Mouse (Mus musculus) midbrain, embryonic 11.5 days (tissue): ENCODE measurements at regions not wholly inside any gene's neighbourhood (a gene's known extent, or its start where the extent isn't known, plus 50 kb on each side); places are given as distances from the start of the nearest gene placed in this dataset.

Experiments used
- ATAC-seq: fragments of 200-750 bp; cut with Nextera tagmentation; 2 replicates; pipeline ENCODE4 v1.8.0; 2017; ENCODE audit warnings: moderate TSS enrichment, moderate library complexity; ENCODE audit not compliant: low FRiP score
- DNase-seq: peaks from one replicate; pipeline ENCODE4 v3.0.0; 2015; ENCODE audit warnings: low spot score; ENCODE audit errors: missing footprints
- H3K27ac ChIP-seq: fragments of 300-500 bp; sonication (generic); 2 replicates; pipeline ENCODE4 v1.5.1; 2014; ENCODE audit warnings: low read depth, low read length
- H3K27me3 ChIP-seq: fragments of 300-500 bp; sonication (generic); 2 replicates; pipeline ENCODE4 v1.6.1; 2014; ENCODE audit warnings: mild to moderate bottlenecking, low read length, moderate library complexity, mixed read lengths; ENCODE audit not compliant: control insufficient read depth, insufficient read depth
- H3K36me3 ChIP-seq: fragments of 300-500 bp; sonication (generic); 2 replicates; pipeline ENCODE4 v1.6.1; 2014; ENCODE audit warnings: mild to moderate bottlenecking, low read length, moderate library complexity, mixed read lengths; ENCODE audit not compliant: control insufficient read depth, insufficient read depth
- H3K4me1 ChIP-seq: fragments of 300-500 bp; sonication (generic); 2 replicates; pipeline ENCODE4 v1.6.1; 2014; ENCODE audit warnings: low read length; ENCODE audit not compliant: control insufficient read depth, insufficient read depth
- H3K4me2 ChIP-seq: fragments of 300-500 bp; sonication (generic); 2 replicates; pipeline ENCODE4 v1.6.1; 2014; ENCODE audit warnings: mild to moderate bottlenecking, moderate library complexity
- H3K4me3 ChIP-seq: fragments of 300-500 bp; sonication (generic); 2 replicates; pipeline ENCODE4 v1.5.1; 2014; ENCODE audit warnings: low read depth, low read length
- H3K9ac ChIP-seq: fragments of 300-500 bp; sonication (generic); 2 replicates; pipeline ENCODE4 v1.6.1; 2014; ENCODE audit warnings: low read length
- H3K9me3 ChIP-seq: fragments of 300-500 bp; sonication (generic); 2 replicates; pipeline ENCODE4 v1.6.1; 2016; ENCODE audit warnings: low read length; ENCODE audit not compliant: control insufficient read depth
- WGBS: fragments of 180-500 bp; shearing (Covaris S2); extraction: QIAGEN DNeasy Blood & Tissue Kit; methylation state at CpG from one replicate; pipeline ENCODE4 v1.1.7; 2014; 5-methylcytosine and 5-hydroxymethylcytosine counted together

- WGBS: 47% methylated on average over 1 of the region's 1 CpGs
- Histone ChIP-seq H3K27ac (no peak overlapping the region), H3K36me3 (no peaks in the 10 kb centered on the region), H3K4me2 (no peak overlapping the region), H3K4me3 (no peak overlapping the region), H3K9me3 (no peaks in the 10 kb centered on the region), H3K4me1 (no peaks in the 10 kb centered on the region), H3K27me3 (no peaks in the 10 kb centered on the region), H3K9ac (no peak overlapping the region)
- DNase-seq: no peak
- no peak for ATAC-seq
Observed at GRCm38 (mm10) chr4:105394366-105394765, 237.2 kb downstream of the Plpp3 start.

GRCm38 (mm10) chr4:105397451-105397850, 240.3 kb downstream of the Plpp3 start:
- Histone ChIP-seq H3K27ac (no peak overlapping the region), H3K9ac (no peak overlapping the region), H3K4me3 (no peak overlapping the region), H3K27me3 (no peaks in the 10 kb centered on the region), H3K4me2 (no peak overlapping the region), H3K9me3 (no peaks in the 10 kb centered on the region), H3K36me3 (no peaks in the 10 kb centered on the region), H3K4me1 (no peaks in the 10 kb centered on the region)
- peak; percentile 28 for DNase-seq
- ATAC-seq: no peak
- WGBS: 79% methylated on average over 2 of the region's 2 CpGs

DNA sequence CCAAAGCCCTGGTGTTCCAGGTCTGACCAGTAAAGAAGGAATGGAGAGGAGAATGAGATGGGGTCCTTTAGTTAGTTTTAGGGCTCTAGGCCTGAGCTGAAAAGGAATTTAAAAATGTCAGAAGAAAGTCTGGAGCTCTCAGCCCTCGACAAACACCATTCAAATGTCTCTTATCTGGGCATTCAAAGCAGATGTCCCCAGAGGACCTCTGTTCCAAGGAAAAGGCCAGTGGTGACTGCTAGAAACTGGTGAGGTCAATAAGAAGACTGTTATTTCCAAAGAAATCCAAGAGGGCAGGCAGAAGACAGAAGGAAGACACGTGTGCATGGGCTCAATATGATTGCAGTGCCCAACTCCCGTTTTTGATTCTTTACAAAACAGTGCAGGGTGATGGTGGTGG, 244.9 kb downstream of the Plpp3 start:
- ATAC-seq (no peak), DNase-seq (no peak)
- Histone ChIP-seq H3K9me3 (no peaks in the 10 kb centered on the region), H3K4me3 (no peak overlapping the region), H3K36me3 (no peaks in the 10 kb centered on the region), H3K27me3 (no peaks in the 10 kb centered on the region), H3K27ac (no peak overlapping the region), H3K4me1 (no peaks in the 10 kb centered on the region), H3K9ac (no peak overlapping the region), H3K4me2 (no peak overlapping the region)
- WGBS: 89% methylated on average over 3 of the region's 3 CpGs

DNA sequence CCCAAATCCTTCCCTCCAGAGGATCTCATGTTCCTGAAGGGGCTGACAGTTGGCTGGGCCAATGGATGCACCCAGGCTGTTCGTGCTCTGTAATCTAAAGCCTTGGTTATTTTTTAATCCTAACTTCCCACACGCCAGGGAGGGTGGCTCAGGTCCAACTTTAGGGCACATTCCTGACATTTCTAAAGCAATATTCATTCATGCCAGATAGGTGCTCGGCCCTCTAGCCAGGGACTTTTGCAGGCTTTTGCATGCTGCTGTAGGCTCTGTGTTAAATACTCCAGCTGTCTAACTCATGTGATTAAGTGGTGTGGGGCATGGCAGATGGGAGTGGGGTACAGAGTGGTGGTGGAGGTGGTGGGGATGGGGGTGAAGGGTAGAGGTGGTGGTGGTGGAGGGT, 246.0 kb downstream of the Plpp3 start:
- H3K4me3 ChIP-seq: no peak overlapping the region
- no peak overlapping the region for H3K9ac ChIP-seq
- no peaks in the 10 kb centered on the region for H3K9me3 ChIP-seq
- no peak for ATAC-seq
- DNase-seq: no peak
- H3K4me1 ChIP-seq: no peaks in the 10 kb centered on the region
- no peaks in the 10 kb centered on the region for H3K36me3 ChIP-seq
- 66% methylated on average over 3 of the region's 3 CpGs for WGBS
- no peaks in the 10 kb centered on the region for H3K27me3 ChIP-seq
- no peak overlapping the region for H3K4me2 ChIP-seq
- no peak overlapping the region for H3K27ac ChIP-seq

- H3K4me1 ChIP-seq: no peaks in the 10 kb centered on the region
- no peak for ATAC-seq
- no peak overlapping the region for H3K9ac ChIP-seq
- WGBS: 95% methylated on average over 6 of the region's 6 CpGs
- DNase-seq: no peak
- H3K27ac ChIP-seq: no peak overlapping the region
- no peaks in the 10 kb centered on the region for H3K36me3 ChIP-seq
- H3K4me2 ChIP-seq: no peak overlapping the region
- H3K9me3 ChIP-seq: no peaks in the 10 kb centered on the region
- H3K27me3 ChIP-seq: no peaks in the 10 kb centered on the region
- H3K4me3 ChIP-seq: no peak overlapping the region
Observed at GRCm38 (mm10) chr4:105403686-105404085, 246.5 kb downstream of the Plpp3 start.

DNA sequence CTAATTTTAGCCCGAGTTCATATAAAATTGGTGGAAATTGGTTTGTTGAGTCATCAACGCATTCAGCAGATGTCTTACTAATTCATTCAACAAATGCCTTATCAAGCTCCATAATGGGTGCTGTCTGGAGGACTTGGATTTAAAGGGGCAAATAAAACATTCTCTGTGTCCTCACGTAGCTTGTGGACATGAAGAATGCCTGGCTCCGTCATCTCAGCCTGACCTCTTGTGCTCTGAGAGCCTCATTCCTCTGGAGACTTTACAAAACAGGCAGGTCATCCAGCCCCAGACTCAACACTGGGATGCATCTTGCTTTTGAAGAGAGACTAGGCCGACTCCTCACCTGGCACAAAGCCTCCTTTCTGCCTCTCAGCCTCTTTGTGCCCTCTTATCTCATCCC, 248.6 kb downstream of the Plpp3 start:
- Histone ChIP-seq H3K4me2 (no peak overlapping the region), H3K27me3 (no peaks in the 10 kb centered on the region), H3K9me3 (no peaks in the 10 kb centered on the region), H3K4me1 (no peaks in the 10 kb centered on the region), H3K4me3 (no peak overlapping the region), H3K36me3 (no peaks in the 10 kb centered on the region), H3K9ac (no peak overlapping the region), H3K27ac (no peak overlapping the region)
- 93% methylated on average over 5 of the region's 5 CpGs for WGBS
- ATAC-seq (no peak), DNase-seq (peak; percentile 41)

- no peak overlapping the region for H3K4me2 ChIP-seq
- no peaks in the 10 kb centered on the region for H3K4me1 ChIP-seq
- no peaks in the 10 kb centered on the region for H3K9me3 ChIP-seq
- H3K27ac ChIP-seq: no peak overlapping the region
- no peaks in the 10 kb centered on the region for H3K27me3 ChIP-seq
- H3K9ac ChIP-seq: no peak overlapping the region
- DNase-seq: no peak
- H3K4me3 ChIP-seq: no peak overlapping the region
- WGBS: 75% methylated on average over 14 of the region's 14 CpGs
- ATAC-seq: no peak
- H3K36me3 ChIP-seq: no peaks in the 10 kb centered on the region
Observed at GRCm38 (mm10) chr4:105406786-105407464, 249.8 kb downstream of the Plpp3 start.

- Histone ChIP-seq H3K9ac (no peak overlapping the region), H3K4me1 (no peaks in the 10 kb centered on the region), H3K9me3 (no peaks in the 10 kb centered on the region), H3K27ac (no peak overlapping the region), H3K4me3 (no peak overlapping the region), H3K36me3 (no peaks in the 10 kb centered on the region), H3K27me3 (no peaks in the 10 kb centered on the region), H3K4me2 (no peak overlapping the region)
- WGBS: 92% methylated on average over 9 of the region's 9 CpGs
- no peak for ATAC-seq
- DNase-seq: peak; percentile 10
Observed at GRCm38 (mm10) chr4:105408896-105409295, 251.7 kb downstream of the Plpp3 start.

GRCm38 (mm10) chr4:105417166-105417565, 260.0 kb downstream of the Plpp3 start:
- WGBS: 90% methylated on average over 3 of the region's 3 CpGs
- Histone ChIP-seq H3K4me2 (no peak overlapping the region), H3K9ac (no peak overlapping the region), H3K27ac (no peak overlapping the region), H3K4me3 (no peak overlapping the region), H3K9me3 (no peaks in the 10 kb centered on the region), H3K36me3 (no peaks in the 10 kb centered on the region), H3K27me3 (no peaks in the 10 kb centered on the region), H3K4me1 (no peaks in the 10 kb centered on the region)
- ATAC-seq (no peak), DNase-seq (peak; percentile 72)
